Mouse (Mus musculus): ENCODE data around the gene Hsd11b1. TPM values are rescaled to one million over a fixed set of nuclear protein-coding genes. Genes with fewer than 3 reads are reported as not detected.

Hsd11b1 gene
- polyA plus RNA-seq, 1 experiment from 2014 or later = 0.91 TPM

DNA sequence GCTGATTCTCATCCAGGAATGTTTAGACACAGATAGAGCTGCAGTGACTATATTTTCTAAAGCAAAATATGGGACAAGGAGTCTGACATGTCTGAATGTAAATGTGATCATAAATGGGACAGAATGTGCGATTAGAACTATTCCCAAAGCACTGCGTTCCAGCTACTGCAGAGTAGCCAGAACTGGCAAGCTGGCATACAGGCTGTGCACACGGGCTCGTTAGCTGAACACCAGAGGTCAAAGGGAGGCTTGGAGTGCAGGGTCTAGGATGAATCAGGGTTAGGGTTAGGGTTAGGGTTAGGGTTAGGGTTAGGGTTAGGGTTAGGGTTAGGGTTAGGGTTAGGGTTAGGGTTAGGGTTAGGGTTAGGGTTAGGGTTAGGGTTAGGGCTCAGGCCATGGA is 36.3 kb downstream of the Hsd11b1 start:
- no peaks in the 10 kb centered on the region for H3K36me3 ChIP-seq (ENCODE audit: control insufficient read depth, insufficient read depth, low read length)
- no peaks in the 10 kb centered on the region for H3K27me3 ChIP-seq (replicated peaks; ENCODE audit: control insufficient read depth, insufficient read depth, low read length)
- H3K9me3 ChIP-seq (ENCODE audit: control insufficient read depth, low read length) = no peaks in the 10 kb centered on the region
- H3K27ac ChIP-seq (ENCODE audit: low read length) = no peak overlapping the region
- no peak for ATAC-seq
- WGBS = 85% methylated on average over 4 of the region's 4 CpGs
- no peak overlapping the region for H3K4me2 ChIP-seq (ENCODE audit: low read depth, low read length)
- H3K9ac ChIP-seq (ENCODE audit: low read depth, low read length) = no peak overlapping the region
- no peak overlapping the region for H3K4me3 ChIP-seq (ENCODE audit: low read length)
- H3K4me1 ChIP-seq (ENCODE audit: control insufficient read depth, insufficient read depth, low read length) = 0 out of 2 replicates have a peak, but pooled peaks cover 3% of the 10 kb centered on the region

DNA sequence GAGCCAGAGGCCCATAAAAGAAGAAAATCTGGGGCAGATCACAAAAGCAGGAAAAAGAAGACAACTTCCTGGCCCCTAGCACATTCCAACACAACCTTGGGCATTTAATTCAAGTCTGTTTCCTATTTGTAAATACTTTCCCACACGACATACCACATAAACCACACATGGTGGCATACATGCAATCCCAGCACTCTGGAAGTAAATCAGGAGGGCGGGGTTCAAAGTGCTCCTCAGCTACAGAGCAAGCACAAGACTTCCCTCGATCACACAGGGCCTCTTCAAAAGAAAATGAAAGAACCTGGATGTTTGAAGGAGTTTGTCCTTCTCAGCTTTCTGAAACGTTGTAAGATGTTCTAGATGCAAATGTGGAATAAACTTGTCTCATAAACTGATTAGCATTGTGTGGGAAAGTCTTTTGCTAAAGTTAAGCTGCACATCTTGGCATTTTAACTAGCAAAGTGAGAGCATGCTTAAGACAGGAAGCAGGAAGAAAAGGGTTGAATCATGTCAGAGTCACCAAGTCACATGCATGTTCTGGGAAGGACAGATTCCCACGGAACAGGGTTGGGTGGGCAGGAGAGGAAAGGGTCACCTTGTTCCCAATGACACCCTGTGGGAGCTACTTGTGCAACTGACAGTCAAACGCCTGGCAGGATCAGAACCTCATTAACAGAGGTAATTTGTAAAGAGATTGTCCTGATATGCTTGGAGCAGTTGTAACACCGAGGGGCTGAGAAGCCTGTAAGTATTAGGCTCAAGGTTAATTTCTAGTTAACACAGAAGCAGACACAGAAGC is 37.0 kb downstream of the Hsd11b1 start:
- H3K4me3 ChIP-seq (ENCODE audit: low read length) = no peak overlapping the region
- H3K4me2 ChIP-seq (ENCODE audit: low read depth, low read length) = no peak overlapping the region
- WGBS = 30% methylated on average over 7 of the region's 7 CpGs
- no peaks in the 10 kb centered on the region for H3K27me3 ChIP-seq (replicated peaks; ENCODE audit: control insufficient read depth, insufficient read depth, low read length)
- H3K36me3 ChIP-seq (ENCODE audit: control insufficient read depth, insufficient read depth, low read length) = no peaks in the 10 kb centered on the region
- H3K9me3 ChIP-seq (ENCODE audit: control insufficient read depth, low read length) = no peaks in the 10 kb centered on the region
- H3K9ac ChIP-seq (ENCODE audit: low read depth, low read length) = no peak overlapping the region
- H3K27ac ChIP-seq (ENCODE audit: low read length) = no peak overlapping the region
- peak; percentile 74 for ATAC-seq
- 0 out of 2 replicates have a peak, but pooled peaks cover 3% of the 10 kb centered on the region for H3K4me1 ChIP-seq (ENCODE audit: control insufficient read depth, insufficient read depth, low read length)

DNA sequence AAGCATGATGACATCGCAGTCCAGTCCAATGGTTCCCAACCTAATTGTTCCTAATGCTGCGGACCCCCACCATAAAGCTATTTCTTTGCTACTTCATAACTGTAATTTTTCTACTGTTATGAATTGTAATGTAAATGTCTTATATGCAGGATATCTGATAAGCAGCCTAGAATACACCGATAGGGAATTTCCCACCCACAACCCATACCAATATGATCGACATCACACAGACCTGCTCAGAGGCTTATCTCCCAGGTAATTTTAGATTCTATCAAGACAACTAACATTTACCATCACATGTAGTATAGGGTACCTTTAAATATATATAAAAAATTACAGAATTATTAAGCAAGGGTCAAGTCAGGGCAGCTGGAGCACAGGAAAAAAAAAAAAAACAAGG is 37.8 kb downstream of the Hsd11b1 start:
- no peaks in the 10 kb centered on the region for H3K36me3 ChIP-seq (ENCODE audit: control insufficient read depth, insufficient read depth, low read length)
- no peak overlapping the region for H3K4me3 ChIP-seq (ENCODE audit: low read length)
- H3K9me3 ChIP-seq (ENCODE audit: control insufficient read depth, low read length) = no peaks in the 10 kb centered on the region
- 91% methylated on average over 4 of the region's 4 CpGs for WGBS
- no peak for ATAC-seq
- no peaks in the 10 kb centered on the region for H3K27me3 ChIP-seq (replicated peaks; ENCODE audit: control insufficient read depth, insufficient read depth, low read length)
- H3K9ac ChIP-seq (ENCODE audit: low read depth, low read length) = no peak overlapping the region
- no peak overlapping the region for H3K4me2 ChIP-seq (ENCODE audit: low read depth, low read length)
- H3K27ac ChIP-seq (ENCODE audit: low read length) = no peak overlapping the region
- H3K4me1 ChIP-seq (ENCODE audit: control insufficient read depth, insufficient read depth, low read length) = 0 out of 2 replicates have a peak, but pooled peaks cover 3% of the 10 kb centered on the region

- Histone ChIP-seq H3K27me3 (replicated peaks; ENCODE audit: control insufficient read depth, insufficient read depth, low read length) (no peaks in the 10 kb centered on the region), H3K4me3 (ENCODE audit: low read length) (no peak overlapping the region), H3K36me3 (ENCODE audit: control insufficient read depth, insufficient read depth, low read length) (no peaks in the 10 kb centered on the region), H3K27ac (ENCODE audit: low read length) (no peak overlapping the region), H3K4me1 (ENCODE audit: control insufficient read depth, insufficient read depth, low read length) (no peaks in the 10 kb centered on the region), H3K9ac (ENCODE audit: low read depth, low read length) (no peak overlapping the region), H3K4me2 (ENCODE audit: low read depth, low read length) (no peak overlapping the region), H3K9me3 (ENCODE audit: control insufficient read depth, low read length) (no peaks in the 10 kb centered on the region)
- ATAC-seq = no peak
- 41% methylated on average over 3 of the region's 3 CpGs for WGBS
Measured at GRCm38 (mm10) chr1:193225531-193225930, 38.3 kb downstream of the Hsd11b1 start.

DNA sequence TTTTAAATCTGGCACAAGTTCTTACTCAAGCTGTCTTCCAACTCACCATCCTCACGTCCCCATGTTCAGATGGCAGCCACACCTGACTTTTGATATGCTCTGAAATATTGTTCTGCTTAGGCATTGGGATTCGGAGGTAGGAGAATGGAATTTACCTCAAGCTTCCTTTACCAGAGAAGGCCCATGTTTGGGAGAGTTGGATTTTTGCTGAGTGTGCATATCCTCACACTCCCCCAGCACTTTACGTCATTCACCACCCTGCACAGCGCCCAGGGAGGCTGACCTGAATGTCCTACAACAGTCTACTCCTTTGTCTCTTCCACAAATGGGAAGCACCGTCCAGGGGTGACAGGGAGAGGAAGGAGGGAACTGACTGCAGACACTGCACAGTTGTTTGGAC is 43.5 kb downstream of the Hsd11b1 start:
- H3K4me2 ChIP-seq (ENCODE audit: low read depth, low read length) = no peak overlapping the region
- H3K9ac ChIP-seq (ENCODE audit: low read depth, low read length) = no peak overlapping the region
- no peaks in the 10 kb centered on the region for H3K9me3 ChIP-seq (ENCODE audit: control insufficient read depth, low read length)
- H3K4me3 ChIP-seq (ENCODE audit: low read length) = no peak overlapping the region
- H3K4me1 ChIP-seq (ENCODE audit: control insufficient read depth, insufficient read depth, low read length) = no peaks in the 10 kb centered on the region
- H3K36me3 ChIP-seq (ENCODE audit: control insufficient read depth, insufficient read depth, low read length) = no peaks in the 10 kb centered on the region
- no peaks in the 10 kb centered on the region for H3K27me3 ChIP-seq (replicated peaks; ENCODE audit: control insufficient read depth, insufficient read depth, low read length)
- ATAC-seq = no peak
- WGBS = 64% methylated on average over 5 of the region's 5 CpGs
- H3K27ac ChIP-seq (ENCODE audit: low read length) = no peak overlapping the region

DNA sequence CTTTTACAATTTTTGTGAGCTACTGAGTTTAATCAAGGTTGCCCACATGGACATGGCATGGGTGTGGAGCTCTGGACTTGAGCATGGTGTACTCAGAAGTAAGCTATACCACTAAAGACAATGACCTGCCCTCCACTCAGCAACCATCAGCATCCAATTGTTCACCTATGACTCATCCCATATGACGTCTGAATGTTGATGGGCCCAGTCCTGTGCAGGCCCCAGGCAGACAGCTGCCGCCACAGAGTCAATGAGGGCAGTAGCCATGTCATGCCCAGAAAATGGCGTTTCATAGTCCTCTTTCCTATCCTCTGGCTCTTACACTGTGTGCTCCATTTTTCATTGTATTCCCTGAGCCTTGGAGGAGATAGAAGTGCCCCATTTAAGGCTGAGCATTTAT is 47.9 kb downstream of the Hsd11b1 start:
- Histone ChIP-seq H3K27me3 (replicated peaks; ENCODE audit: control insufficient read depth, insufficient read depth, low read length) (no peaks in the 10 kb centered on the region), H3K9ac (ENCODE audit: low read depth, low read length) (no peak overlapping the region), H3K36me3 (ENCODE audit: control insufficient read depth, insufficient read depth, low read length) (no peaks in the 10 kb centered on the region), H3K4me1 (ENCODE audit: control insufficient read depth, insufficient read depth, low read length) (no peaks in the 10 kb centered on the region), H3K4me2 (ENCODE audit: low read depth, low read length) (no peak overlapping the region), H3K27ac (ENCODE audit: low read length) (no peak overlapping the region), H3K9me3 (ENCODE audit: control insufficient read depth, low read length) (no peaks in the 10 kb centered on the region), H3K4me3 (ENCODE audit: low read length) (no peak overlapping the region)
- ATAC-seq = no peak
- WGBS = 71% methylated on average over 3 of the region's 3 CpGs

GRCm38 (mm10) chr1:193214053-193214452 is 49.8 kb downstream of the Hsd11b1 start:
- 64% methylated on average over 5 of the region's 5 CpGs for WGBS
- Histone ChIP-seq H3K4me2 (ENCODE audit: low read depth, low read length) (no peak overlapping the region), H3K27ac (ENCODE audit: low read length) (no peak overlapping the region), H3K27me3 (replicated peaks; ENCODE audit: control insufficient read depth, insufficient read depth, low read length) (no peaks in the 10 kb centered on the region), H3K9me3 (ENCODE audit: control insufficient read depth, low read length) (no peaks in the 10 kb centered on the region), H3K4me1 (ENCODE audit: control insufficient read depth, insufficient read depth, low read length) (no peaks in the 10 kb centered on the region), H3K9ac (ENCODE audit: low read depth, low read length) (no peak overlapping the region), H3K36me3 (ENCODE audit: control insufficient read depth, insufficient read depth, low read length) (no peaks in the 10 kb centered on the region), H3K4me3 (ENCODE audit: low read length) (no peak overlapping the region)
- no peak for ATAC-seq

DNA sequence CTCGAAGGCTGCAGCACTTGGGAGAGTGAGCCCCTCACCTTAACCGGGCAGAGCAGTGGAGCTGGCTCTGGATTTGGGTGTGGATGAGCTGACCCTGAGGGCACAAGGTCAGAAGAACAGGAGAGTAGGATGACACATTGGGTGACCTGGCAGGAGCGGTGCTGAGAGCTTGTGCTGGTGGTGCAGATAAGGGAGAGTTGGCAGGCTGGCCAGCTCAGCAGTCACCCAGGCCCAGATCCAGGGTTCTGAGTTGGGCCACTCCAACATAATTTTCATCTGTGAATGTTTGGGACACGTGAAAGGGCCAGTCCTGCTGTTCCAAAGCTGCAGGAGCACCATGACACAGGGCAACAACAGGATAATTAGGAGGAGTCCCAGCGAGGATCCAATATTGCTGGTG is 52.5 kb downstream of the Hsd11b1 start:
- ATAC-seq = no peak
- H3K27ac ChIP-seq (ENCODE audit: low read length) = no peak overlapping the region
- WGBS = 75% methylated on average over 5 of the region's 5 CpGs
- H3K4me1 ChIP-seq (ENCODE audit: control insufficient read depth, insufficient read depth, low read length) = no peaks in the 10 kb centered on the region
- no peak overlapping the region for H3K9ac ChIP-seq (ENCODE audit: low read depth, low read length)
- no peak overlapping the region for H3K4me3 ChIP-seq (ENCODE audit: low read length)
- H3K4me2 ChIP-seq (ENCODE audit: low read depth, low read length) = no peak overlapping the region
- no peaks in the 10 kb centered on the region for H3K27me3 ChIP-seq (replicated peaks; ENCODE audit: control insufficient read depth, insufficient read depth, low read length)
- no peaks in the 10 kb centered on the region for H3K9me3 ChIP-seq (ENCODE audit: control insufficient read depth, low read length)
- no peaks in the 10 kb centered on the region for H3K36me3 ChIP-seq (ENCODE audit: control insufficient read depth, insufficient read depth, low read length)

GRCm38 (mm10) chr1:193208178-193208577 is 55.7 kb downstream of the Hsd11b1 start:
- Histone ChIP-seq H3K4me1 (ENCODE audit: control insufficient read depth, insufficient read depth, low read length) (no peaks in the 10 kb centered on the region), H3K36me3 (ENCODE audit: control insufficient read depth, insufficient read depth, low read length) (no peaks in the 10 kb centered on the region), H3K27me3 (replicated peaks; ENCODE audit: control insufficient read depth, insufficient read depth, low read length) (no peaks in the 10 kb centered on the region), H3K4me3 (ENCODE audit: low read length) (no peak overlapping the region), H3K27ac (ENCODE audit: low read length) (no peak overlapping the region), H3K4me2 (ENCODE audit: low read depth, low read length) (no peak overlapping the region), H3K9ac (ENCODE audit: low read depth, low read length) (no peak overlapping the region), H3K9me3 (ENCODE audit: control insufficient read depth, low read length) (no peaks in the 10 kb centered on the region)
- 0 out of 2 replicates have a peak, but pooled peaks have one; percentile 38 for ATAC-seq
- 36% methylated on average over 2 of the region's 2 CpGs for WGBS

GRCm38 (mm10) chr1:193207503-193207902 is 56.4 kb downstream of the Hsd11b1 start, which contains the start of gene Lamb3:
TSS of gene Lamb3 (plus strand) at chr1:193207699.
- Histone ChIP-seq H3K4me2 (ENCODE audit: low read depth, low read length) (no peak within 1 kb of the TSS), H3K27ac (ENCODE audit: low read length) (no peak within 1 kb of the TSS), H3K9ac (ENCODE audit: low read depth, low read length) (no peak within 1 kb of the TSS), H3K9me3 (ENCODE audit: control insufficient read depth, low read length) (no peaks in the 10 kb centered on the region), H3K27me3 (replicated peaks; ENCODE audit: control insufficient read depth, insufficient read depth, low read length) (no peaks in the 10 kb centered on the region), H3K4me3 (ENCODE audit: low read length) (no peak within 1 kb of the TSS), H3K36me3 (ENCODE audit: control insufficient read depth, insufficient read depth, low read length) (no peaks in the 10 kb centered on the region), H3K4me1 (ENCODE audit: control insufficient read depth, insufficient read depth, low read length) (no peaks in the 10 kb centered on the region)
- ATAC-seq = no peak
- WGBS = 92% methylated on average over 3 of the region's 3 CpGs
